Mouse (Mus musculus) thymus, adult 2 months (tissue): Measurements from ENCODE around the gene Ccna2. TPM values are rescaled to one million over a fixed set of nuclear protein-coding genes. Genes with fewer than 3 reads are reported as not detected.
"Not testable (repeated sequence)": the region's sequence is repeated elsewhere in the genome, so short reads cannot be mapped to it uniquely, and the experiment has no call there.

ENCODE experiments used
- DNase-seq: peaks from one replicate; pipeline ENCODE4 v3.0.0; 2021
- H3K27ac ChIP-seq: fragments of 200-500 bp; 2 replicates; pipeline ENCODE4 v1.5.1; 2012; ENCODE audit warnings: low read length, control low read depth; ENCODE audit not compliant: control insufficient read depth, insufficient read depth
- H3K27me3 ChIP-seq: fragments of 200-500 bp; 2 replicates; pipeline ENCODE4 v1.6.1; 2012; ENCODE audit warnings: mild to moderate bottlenecking, low read length, moderate library complexity, mixed read lengths; ENCODE audit not compliant: control insufficient read depth, insufficient read depth
- H3K36me3 ChIP-seq: fragments of 200-500 bp; 2 replicates; pipeline ENCODE4 v1.6.1; 2012; ENCODE audit warnings: mild to moderate bottlenecking, low read length, moderate library complexity; ENCODE audit not compliant: control insufficient read depth, insufficient read depth
- H3K4me1 ChIP-seq: fragments of 200-500 bp; replicated peaks from 2 replicates; pipeline ENCODE4 v1.6.1; 2012; ENCODE audit warnings: low read length; ENCODE audit not compliant: control insufficient read depth, insufficient read depth
- H3K4me3 ChIP-seq: fragments of 200-500 bp; 2 replicates; pipeline ENCODE4 v1.5.1; 2012; ENCODE audit warnings: mild to moderate bottlenecking, low read length, control low read depth, moderate library complexity; ENCODE audit not compliant: control insufficient read depth, insufficient read depth
- CTCF ChIP-seq: fragments of 200-500 bp; IDR thresholded peaks from 2 replicates; pipeline ENCODE4 v1.5.1; 2012; ENCODE audit warnings: mild to moderate bottlenecking, control low read depth, low read length, moderate library complexity, borderline replicate concordance; ENCODE audit not compliant: control insufficient read depth, poor library complexity, insufficient read depth; ENCODE audit errors: extremely low read depth
- POLR2A ChIP-seq: fragments of 200-500 bp; IDR thresholded peaks from 2 replicates; pipeline ENCODE4 v1.6.1; 2012; ENCODE audit warnings: mild to moderate bottlenecking, low read length, control low read depth, moderate library complexity; ENCODE audit not compliant: control insufficient read depth, poor library complexity, insufficient read depth; ENCODE audit errors: extremely low read depth
- WGBS: fragments of 180-500 bp; shearing (Covaris S2); methylation state at CpG from one replicate; pipeline ENCODE4 v1.1.7; 2018; 5-methylcytosine and 5-hydroxymethylcytosine counted together
- polyA plus RNA-seq: library from polyadenylated mRNA; depleted of rRNA; stranded (reverse); fragments of >200 nt; gene quantifications from 2 replicates; pipeline ENCODE4 v1.2.3, GENCODE M21; 2012; rRNA removed

Ccna2 gene
- 196 and 359 TPM in 2 replicates for polyA plus RNA-seq

GRCm38 (mm10) chr3:36571827-36572378 lies at the start of gene Ccna2:
TSS of gene Ccna2 (minus strand) at chr3:36572150.
- TF ChIP-seq CTCF (peak; percentile 62; the same call in 1 of the 2 replicates), POLR2A (peak; percentile 57)
- peak; percentile 97 for DNase-seq
- H3K27ac ChIP-seq, result no peak within 1 kb of the TSS

GRCm38 (mm10) chr3:36618181-36618580 lies 46.2 kb upstream of the Ccna2 start:
- TF ChIP-seq CTCF (no peak), POLR2A (no peak)
- 87% methylated on average over 7 of the region's 7 CpGs for WGBS
- no peak overlapping the region for H3K27ac ChIP-seq

More at GRCm38 (mm10) chr3:36571827-36572378, at the start of gene Ccna2:
- peaks cover 6% of the 10 kb centered on the region for H3K4me1 ChIP-seq
- H3K36me3 ChIP-seq, result peaks cover 14% of the 10 kb centered on the region
- no peaks in the 10 kb centered on the region for H3K27me3 ChIP-seq
- peak within 1 kb of the TSS; percentile 66 for H3K4me3 ChIP-seq
- WGBS, result under 1% methylated on average over 60 of the region's 60 CpGs

GRCm38 (mm10) chr3:36613908-36614255 lies 41.9 kb upstream of the Ccna2 start:
- H3K36me3 ChIP-seq, result no peaks in the 10 kb centered on the region
- H3K27ac ChIP-seq, result no peak overlapping the region
- no peaks in the 10 kb centered on the region for H3K27me3 ChIP-seq
- no peak for DNase-seq
- no peak overlapping the region for H3K4me3 ChIP-seq
- H3K4me1 ChIP-seq, result peaks cover 5% of the 10 kb centered on the region
- no peak for TF ChIP-seq CTCF
- 65% methylated on average over 5 of the region's 5 CpGs for WGBS

More at GRCm38 (mm10) chr3:36618181-36618580, 46.2 kb upstream of the Ccna2 start:
- Histone ChIP-seq H3K27me3 (no peaks in the 10 kb centered on the region), H3K4me1 (no peaks in the 10 kb centered on the region), H3K4me3 (no peak overlapping the region), H3K36me3 (no peaks in the 10 kb centered on the region)
- no peak for DNase-seq

GRCm38 (mm10) chr3:36613202-36613907 lies 41.4 kb upstream of the Ccna2 start, which contains the start of gene Bbs7:
TSS of gene Bbs7 (minus strand) at chr3:36613477.
- peak; percentile 92 for DNase-seq
- peak within 1 kb of the TSS; percentile 50 for H3K4me3 ChIP-seq
- no peaks in the 10 kb centered on the region for H3K27me3 ChIP-seq
- TF ChIP-seq POLR2A, result no peak
- 0 out of 2 replicates have a peak, but pooled peaks have one; percentile 22 for TF ChIP-seq CTCF
- H3K4me1 ChIP-seq, result peaks cover 5% of the 10 kb centered on the region
- H3K27ac ChIP-seq, result no peak within 1 kb of the TSS
- H3K36me3 ChIP-seq, result no peaks in the 10 kb centered on the region
- 3% methylated on average over 38 of the region's 38 CpGs for WGBS

GRCm38 (mm10) chr3:36612687-36613086 lies 40.7 kb upstream of the Ccna2 start:
- H3K27me3 ChIP-seq, result no peaks in the 10 kb centered on the region
- WGBS, result 45% methylated on average over 6 of the region's 6 CpGs
- no peak for TF ChIP-seq CTCF
- no peak for TF ChIP-seq POLR2A
- no peaks in the 10 kb centered on the region for H3K36me3 ChIP-seq
- peaks cover 5% of the 10 kb centered on the region for H3K4me1 ChIP-seq
- H3K4me3 ChIP-seq, result peak overlapping the region; percentile 50
- DNase-seq, result no peak
- no peak overlapping the region for H3K27ac ChIP-seq

GRCm38 (mm10) chr3:36605894-36606783 lies 34.2 kb upstream of the Ccna2 start:
- no peak for DNase-seq
- Histone ChIP-seq H3K36me3 (no peaks in the 10 kb centered on the region), H3K27me3 (no peaks in the 10 kb centered on the region), H3K27ac (no peak overlapping the region), H3K4me3 (no peak overlapping the region), H3K4me1 (no peaks in the 10 kb centered on the region)
- 94% methylated on average over 7 of the region's 7 CpGs for WGBS
- no peak for TF ChIP-seq POLR2A
- no peak for TF ChIP-seq CTCF

GRCm38 (mm10) chr3:36599773-36600172 lies 27.8 kb upstream of the Ccna2 start:
- H3K27ac ChIP-seq, H3K4me3 ChIP-seq, H3K36me3 ChIP-seq, H3K4me1 ChIP-seq, H3K27me3 ChIP-seq: not testable (repeated sequence)
- peak; percentile 1 for DNase-seq
- WGBS, result 91% methylated on average over 8 of the region's 9 CpGs
